Mouse (Mus musculus) adipocyte (in vitro differentiated cells): ENCODE measurements at regions not wholly inside any gene's neighbourhood (a gene's known extent, or its start where the extent isn't known, plus 50 kb on each side); places are given as distances from the start of the nearest gene placed in this dataset.

ENCODE experiments used
- DNase-seq: peaks from one replicate; pipeline ENCODE4 v3.0.0-alpha.2; 2016; ENCODE audit warnings: low spot score

GRCm38 (mm10) chr8:127908436-127908835, 450.0 kb upstream of the Nrp1 start:
- DNase-seq: no peak

- DNase-seq: no peak
These were observed 448.8 kb upstream of the Nrp1 start for GRCm38 (mm10) chr8:127909580-127909979.

GRCm38 (mm10) chr8:127914086-127914485, 444.3 kb upstream of the Nrp1 start:
- no peak for DNase-seq

GRCm38 (mm10) chr8:127914914-127915313, 443.5 kb upstream of the Nrp1 start:
- no peak for DNase-seq

- DNase-seq: no peak
These were observed 442.8 kb upstream of the Nrp1 start for GRCm38 (mm10) chr8:127915591-127916028.

- no peak for DNase-seq
These were observed 436.5 kb upstream of the Nrp1 start for GRCm38 (mm10) chr8:127921925-127922324.

- DNase-seq: no peak
These were observed 435.1 kb upstream of the Nrp1 start for GRCm38 (mm10) chr8:127923321-127923720.

- DNase-seq: no peak
These were observed 426.1 kb upstream of the Nrp1 start for GRCm38 (mm10) chr8:127932276-127932675.

- no peak for DNase-seq
These were observed 421.5 kb upstream of the Nrp1 start for GRCm38 (mm10) chr8:127936792-127937435.

GRCm38 (mm10) chr8:127939284-127939985, 419.0 kb upstream of the Nrp1 start:
- DNase-seq: no peak

- DNase-seq: no peak
These were observed 418.4 kb upstream of the Nrp1 start for GRCm38 (mm10) chr8:127939986-127940359.

- DNase-seq: no peak
These were observed 416.1 kb upstream of the Nrp1 start for GRCm38 (mm10) chr8:127942319-127942718.

GRCm38 (mm10) chr8:127944955-127945498, 413.4 kb upstream of the Nrp1 start:
- DNase-seq: no peak

GRCm38 (mm10) chr8:127957571-127957970, 400.8 kb upstream of the Nrp1 start:
- no peak for DNase-seq

GRCm38 (mm10) chr8:127958351-127959044, 399.9 kb upstream of the Nrp1 start:
- DNase-seq: no peak

- no peak for DNase-seq
These were observed 395.5 kb upstream of the Nrp1 start for GRCm38 (mm10) chr8:127962862-127963261.

GRCm38 (mm10) chr8:127963625-127964024, 394.8 kb upstream of the Nrp1 start:
- DNase-seq: no peak

- DNase-seq: peak; percentile 54
These were observed 393.6 kb upstream of the Nrp1 start for GRCm38 (mm10) chr8:127964801-127965200.

- no peak for DNase-seq
These were observed 393.1 kb upstream of the Nrp1 start for GRCm38 (mm10) chr8:127965341-127965740.

GRCm38 (mm10) chr8:127968026-127968425, 390.4 kb upstream of the Nrp1 start:
- DNase-seq: no peak

GRCm38 (mm10) chr8:127973194-127973593, 385.2 kb upstream of the Nrp1 start:
- no peak for DNase-seq

- no peak for DNase-seq
These were observed 380.7 kb upstream of the Nrp1 start for GRCm38 (mm10) chr8:127977746-127978145.
